ENCODE assay signal across 10 mouse cellular contexts in the genomic region with DNA sequence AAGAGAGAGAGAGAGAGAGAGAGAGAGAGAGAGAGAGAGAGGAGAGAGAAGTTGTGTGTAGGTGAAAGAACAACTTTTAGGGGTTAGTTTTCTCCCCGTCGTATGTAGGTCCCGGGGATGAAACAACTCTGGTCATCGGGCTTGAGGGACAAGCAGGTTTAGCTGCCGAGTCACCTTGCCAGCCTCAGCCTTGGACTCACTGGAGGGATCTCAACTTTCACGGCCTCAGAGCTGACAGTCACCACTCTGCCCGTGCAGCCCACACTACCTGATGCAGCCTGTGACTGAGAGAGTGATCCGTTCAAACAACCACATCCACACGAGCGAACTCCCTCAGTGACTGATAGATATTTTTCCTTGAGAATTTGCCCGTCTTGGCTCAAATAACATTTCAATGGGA.
"Had no signal": no experiment of that assay in that cellular context is flagged by ENCODE, and none has a peak within 500 bp of the region (broad histone marks: within the 10 kb centered on the region; RNA-seq: fewer than 3 reads in every experiment).

No protein-coding gene starts in this region.

- H3K9me3 ChIP-seq: midbrain, embryonic 13.5 days had no signal

- ATAC-seq: midbrain, embryonic 13.5 days had no signal

- H3K4me3 ChIP-seq: limb, embryonic 13.5 days; midbrain, embryonic 13.5 days had no signal

- H3K27ac ChIP-seq: limb, embryonic 13.5 days; liver, embryonic 14.5 days; midbrain, embryonic 13.5 days had no signal

- DNase-seq: kidney, postnatal 14 days; left cerebral cortex, postnatal 4 days; lung, adult 18-20 months; right cerebral cortex, adult 18-20 months; right cerebral cortex, postnatal 25 days; thymus, adult 18-20 months; thymus, postnatal 14 days had no signal

- H3K9ac ChIP-seq: limb, embryonic 13.5 days; liver, embryonic 14.5 days; midbrain, embryonic 13.5 days had no signal

- H3K27me3 ChIP-seq: limb, embryonic 13.5 days; midbrain, embryonic 13.5 days had no signal

- H3K4me2 ChIP-seq: limb, embryonic 13.5 days; midbrain, embryonic 13.5 days had no signal
